Mouse (Mus musculus) kidney, postnatal 25 days (tissue): ENCODE data around the gene Pabpn1.
A peak's percentile ranks its signal among the peaks of the same experiment; 100 is the strongest.

ENCODE experiments used
- DNase-seq, 2 experiments: peaks; one replicate each; pipeline ENCODE4 v3.0.0; 2021; ENCODE audit warnings: mixed read lengths in 2 of 2

Pabpn1 gene

GRCm38 (mm10) chr14:54893651-54894181 lies 1.4 kb downstream of the Pabpn1 start:
- DNase-seq = peak; percentile 97 to 99

- peak; percentile 70 to 87 for DNase-seq
Observed at GRCm38 (mm10) chr14:54894296-54895151, 2.2 kb downstream of the Pabpn1 start.

DNA sequence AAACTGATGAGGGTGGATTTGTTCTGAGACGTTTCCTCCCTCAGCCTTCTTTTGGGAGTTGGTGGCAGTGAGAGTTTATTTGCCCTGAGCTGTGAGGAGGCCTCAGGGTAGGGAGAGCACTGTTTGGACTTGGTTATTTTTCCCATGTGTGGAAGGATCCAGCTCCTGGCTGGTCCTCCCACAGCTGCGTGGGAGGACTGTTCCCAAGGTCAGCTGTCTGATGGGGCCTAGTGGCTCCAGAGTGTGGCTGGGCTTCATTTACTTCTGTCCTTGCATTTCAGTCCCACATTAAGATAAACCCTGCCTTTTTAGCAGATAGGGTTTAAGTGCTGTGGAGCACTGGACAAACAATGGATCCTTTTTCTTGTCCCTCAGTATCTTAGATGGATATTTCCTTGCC lies 5.1 kb downstream of the Pabpn1 start:
- DNase-seq = no peak

DNA sequence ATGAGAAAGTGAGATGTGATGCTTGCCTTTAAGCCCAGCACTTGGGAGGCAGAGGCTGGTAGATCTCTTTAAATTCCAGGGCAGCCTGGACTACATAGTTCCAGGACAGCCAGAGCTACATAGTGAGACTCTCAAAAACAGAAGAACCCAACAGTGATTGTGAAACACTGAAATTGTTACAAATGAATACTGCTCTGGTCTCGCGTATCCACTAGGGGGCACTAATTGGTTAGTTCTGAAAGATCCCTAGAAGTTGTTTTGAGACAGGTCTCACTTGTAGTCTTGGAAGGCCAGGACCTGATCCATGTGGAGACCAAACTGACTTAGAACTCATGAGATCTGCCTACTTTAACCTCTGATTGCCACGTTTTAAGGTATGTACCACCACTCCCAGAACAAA lies 8.1 kb downstream of the Pabpn1 start:
- peak; percentile 72 to 87 for DNase-seq

DNA sequence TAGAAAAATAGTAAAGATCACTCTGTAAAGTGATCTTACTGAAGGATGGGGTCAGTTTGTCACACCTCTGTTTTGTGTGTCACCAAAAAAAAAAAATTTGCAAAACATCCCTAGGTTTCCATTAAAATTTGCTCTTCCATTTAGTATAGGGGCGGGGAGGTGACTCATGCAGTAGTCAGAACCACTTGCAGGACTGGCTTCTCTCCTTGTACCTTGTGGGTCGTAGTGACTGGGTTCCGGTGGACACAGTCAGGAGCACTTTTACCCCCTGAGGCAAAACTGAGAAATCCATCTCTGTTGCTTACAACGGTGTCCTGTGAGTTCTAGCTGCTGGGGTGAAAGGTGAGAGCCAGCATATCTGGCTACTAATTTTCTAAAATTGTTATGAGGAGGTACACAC lies 11.3 kb downstream of the Pabpn1 start:
- no peak for DNase-seq

- no peak for DNase-seq
Observed at GRCm38 (mm10) chr14:54908682-54909081, 16.4 kb downstream of the Pabpn1 start.

DNA sequence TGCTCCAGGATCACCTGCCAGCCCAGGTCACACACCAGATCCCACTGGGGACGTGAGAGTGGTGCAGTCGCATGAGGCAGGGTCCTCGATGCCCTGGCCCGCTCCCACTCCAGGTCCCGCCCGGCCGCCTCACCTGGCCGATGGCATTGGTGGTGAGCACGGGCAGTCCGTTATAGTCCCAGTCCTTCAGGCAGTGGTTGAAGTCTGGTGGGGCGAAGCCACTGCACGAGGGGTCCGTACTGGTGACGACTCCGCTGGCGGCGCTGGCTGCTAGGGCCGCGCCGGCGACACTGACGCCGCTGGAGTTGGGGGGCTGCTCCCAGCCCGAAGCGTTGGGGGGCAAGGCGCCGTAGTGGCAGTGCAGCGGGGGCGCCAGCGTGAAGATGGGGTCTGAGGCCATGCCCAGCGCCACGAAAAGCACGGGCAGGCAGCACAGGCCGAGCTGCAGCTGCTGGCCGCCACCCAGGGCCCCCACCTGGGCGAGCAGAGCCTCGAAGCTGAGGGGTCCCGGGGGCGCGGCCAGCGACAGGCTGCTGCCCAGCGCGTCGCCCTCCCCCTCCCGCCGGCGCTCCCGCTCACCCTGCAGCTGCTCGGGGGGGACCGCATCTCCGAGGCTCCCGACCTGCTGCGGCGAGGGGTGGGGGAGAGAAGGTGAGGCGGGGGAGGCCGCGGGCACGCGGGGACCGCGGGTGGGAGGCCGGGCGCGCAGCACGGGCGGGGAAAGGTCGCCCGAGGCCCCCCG lies 20.0 kb downstream of the Pabpn1 start:
- DNase-seq = no peak

- peak; percentile 74 to 82 for DNase-seq
Observed at GRCm38 (mm10) chr14:54912886-54913285, 20.6 kb downstream of the Pabpn1 start, which contains the start of gene Slc22a17. Gene Slc22a17, minus strand, starts transcription at chr14:54913132.

GRCm38 (mm10) chr14:54913343-54913742 lies 21.0 kb downstream of the Pabpn1 start:
- no peak for DNase-seq

- no peak for DNase-seq
Observed at GRCm38 (mm10) chr14:54920076-54920685, 27.9 kb downstream of the Pabpn1 start.

DNA sequence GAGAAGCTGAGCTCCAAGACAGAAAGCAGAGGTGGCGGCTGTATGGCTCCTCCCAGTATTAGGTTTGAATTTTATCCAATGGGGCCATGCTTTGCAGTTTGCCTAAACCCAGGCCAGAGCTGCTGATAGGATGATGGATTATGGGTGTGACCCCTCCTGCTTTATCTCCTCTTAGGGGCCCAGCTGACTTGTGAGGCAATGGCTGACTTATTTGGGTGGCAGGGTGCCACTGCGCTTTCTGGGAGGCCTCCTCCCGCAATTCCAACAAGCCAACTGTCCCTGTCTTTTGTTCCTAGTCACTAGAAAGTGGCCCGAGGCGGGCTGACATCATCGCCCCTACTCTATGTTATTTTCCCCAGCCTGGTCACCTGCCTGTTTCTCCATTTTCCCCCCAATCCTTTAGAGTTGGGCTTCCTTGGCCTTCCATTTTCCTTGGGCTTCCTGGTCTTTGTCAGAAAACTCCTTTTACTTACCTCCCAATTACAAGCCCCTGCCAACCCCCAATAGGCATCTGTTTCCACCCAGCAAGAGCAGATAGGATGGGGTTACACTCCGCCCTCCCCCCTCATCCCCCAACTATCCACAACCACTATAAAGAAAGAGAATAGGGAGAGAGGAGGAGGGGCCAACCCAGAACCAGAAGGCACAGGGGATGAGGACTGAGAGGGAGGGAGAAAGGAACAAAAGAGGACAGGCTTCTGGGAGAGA lies 32.5 kb downstream of the Pabpn1 start:
- DNase-seq = peak in 1 of 2 experiments; percentile 46

GRCm38 (mm10) chr14:54925349-54926342 lies 33.3 kb downstream of the Pabpn1 start, which contains the start of gene Efs:
Gene Efs, minus strand, starts transcription at chr14:54926126.
- peak; percentile 63 to 75 for DNase-seq

- peak; percentile 24 to 52 for DNase-seq
Observed at GRCm38 (mm10) chr14:54926401-54927158, 34.3 kb downstream of the Pabpn1 start.

- no peak for DNase-seq
Observed at GRCm38 (mm10) chr14:54927296-54927695, 35.0 kb downstream of the Pabpn1 start.

DNA sequence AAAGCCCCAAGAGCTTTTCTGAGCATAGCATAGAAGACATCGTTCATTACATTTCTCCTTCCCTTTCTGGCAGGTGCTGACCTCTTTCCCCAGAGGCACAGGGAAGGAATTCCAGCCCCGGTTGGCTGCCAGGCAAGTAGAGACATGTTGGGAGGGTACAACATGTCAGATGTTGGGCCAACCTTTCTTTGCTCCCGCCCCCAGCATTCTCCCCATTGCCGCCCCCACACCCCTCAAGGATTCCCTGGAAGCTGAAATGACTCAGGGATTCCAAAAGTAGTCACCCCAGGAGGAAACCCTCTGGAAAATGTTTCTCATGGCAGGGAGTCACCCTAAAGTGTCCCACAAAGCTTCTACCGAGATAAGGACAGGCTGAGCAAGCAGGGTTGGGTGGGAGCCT lies 37.5 kb downstream of the Pabpn1 start:
- DNase-seq = no peak

DNA sequence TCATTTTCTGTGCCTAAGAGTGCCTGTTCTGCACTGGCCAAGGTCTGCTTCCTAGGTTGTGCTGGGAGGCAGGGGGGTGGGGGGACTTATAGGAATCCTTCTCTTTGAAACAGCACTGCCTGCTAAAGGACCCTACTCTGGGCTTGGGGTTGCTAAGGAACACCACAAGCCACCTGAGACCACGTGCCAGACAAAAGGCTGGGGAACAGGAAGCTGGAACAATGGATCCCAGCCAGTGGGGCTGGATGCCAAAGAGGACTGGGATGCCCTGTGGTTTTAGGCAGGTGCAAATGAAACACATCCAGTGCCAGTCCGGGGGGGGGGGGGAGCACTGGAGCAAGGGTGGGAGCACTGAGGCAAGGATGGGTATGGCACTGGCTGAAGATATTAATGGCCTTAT lies 38.1 kb downstream of the Pabpn1 start:
- DNase-seq = no peak

GRCm38 (mm10) chr14:54932645-54933150 lies 40.4 kb downstream of the Pabpn1 start, which contains the start of gene Il25:
Gene Il25, plus strand, starts transcription at chr14:54932695.
- DNase-seq = no peak

GRCm38 (mm10) chr14:54935904-54936830 lies 43.9 kb downstream of the Pabpn1 start, which contains the start of gene Cmtm5:
Gene Cmtm5, plus strand, starts transcription at chr14:54936261.
- DNase-seq = no peak

DNA sequence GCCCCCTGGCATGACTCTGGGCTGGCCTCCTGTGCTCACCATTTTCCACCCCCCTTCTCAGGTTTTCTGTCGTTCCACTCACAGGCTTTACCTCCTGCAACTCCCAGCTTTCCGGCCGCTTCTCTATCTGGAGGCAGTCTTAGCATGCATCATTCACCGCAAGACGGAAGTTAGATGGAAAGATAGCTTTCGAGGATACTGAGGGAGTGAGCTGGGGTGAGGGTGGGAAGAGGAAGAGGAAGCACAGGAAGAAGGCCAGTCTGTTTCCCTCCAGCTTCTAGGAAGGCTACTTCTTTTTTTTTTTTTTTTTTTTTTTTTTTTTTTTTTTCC lies 44.5 kb downstream of the Pabpn1 start:
- DNase-seq = no peak
